Mouse (Mus musculus) kidney, embryonic 16.5 days (tissue): ENCODE measurements around the gene Zbtb17. TPM values are rescaled to one million over a fixed set of nuclear protein-coding genes. Genes with fewer than 3 reads are reported as not detected.

ENCODE experiments used
- ATAC-seq: fragments of 200-750 bp; cut with Nextera tagmentation; 2 replicates; pipeline ENCODE4 v1.8.0; 2017; ENCODE audit warnings: moderate TSS enrichment; ENCODE audit not compliant: low FRiP score, low TSS enrichment
- H3K27ac ChIP-seq: fragments of 300-500 bp; sonication (generic); 2 replicates; pipeline ENCODE4 v1.5.1; 2014; ENCODE audit warnings: low read length
- H3K27me3 ChIP-seq: fragments of 300-500 bp; sonication (generic); 2 replicates; pipeline ENCODE4 v1.6.1; 2014; ENCODE audit warnings: low read length, control low read depth, mixed read lengths; ENCODE audit not compliant: insufficient read depth
- H3K36me3 ChIP-seq: fragments of 300-500 bp; sonication (generic); 2 replicates; pipeline ENCODE4 v1.6.1; 2014; ENCODE audit warnings: low read length, control low read depth, mixed read lengths; ENCODE audit not compliant: insufficient read depth
- H3K4me1 ChIP-seq: fragments of 300-500 bp; sonication (generic); 2 replicates; pipeline ENCODE4 v1.6.1; 2014; ENCODE audit warnings: low read length, control low read depth, mixed read lengths; ENCODE audit not compliant: insufficient read depth
- H3K4me2 ChIP-seq: fragments of 300-500 bp; sonication (generic); replicated peaks from 2 replicates; pipeline ENCODE4 v1.6.1; 2014; ENCODE audit warnings: low read depth, low read length
- H3K4me3 ChIP-seq: fragments of 300-500 bp; sonication (generic); 2 replicates; pipeline ENCODE4 v1.5.1; 2014; ENCODE audit warnings: mild to moderate bottlenecking, low read length
- H3K9ac ChIP-seq: fragments of 300-500 bp; sonication (generic); replicated peaks from 2 replicates; pipeline ENCODE4 v1.6.1; 2014; ENCODE audit warnings: low read length
- H3K9me3 ChIP-seq: fragments of 300-500 bp; sonication (generic); 2 replicates; pipeline ENCODE4 v1.6.1; 2016; ENCODE audit warnings: low read length, control low read depth
- WGBS: fragments of 180-500 bp; shearing (Covaris S2); extraction: QIAGEN DNeasy Blood & Tissue Kit; methylation state at CpG from one replicate; pipeline ENCODE4 v1.1.7; 2014; 5-methylcytosine and 5-hydroxymethylcytosine counted together
- polyA plus RNA-seq: library from polyadenylated mRNA; unstranded; fragments of >200 nt; fragmentation: Nextera tagmentation; extraction: Ambion mirVana; gene quantifications from 2 replicates; pipeline ENCODE4 v1.2.1, GENCODE M21; 2015

The Zbtb17 gene
- polyA plus RNA-seq, 1 experiment from 2014 or later: 43.1 TPM

- Histone ChIP-seq H3K9me3 (no peaks in the 10 kb centered on the region), H3K36me3 (peaks cover 11% of the 10 kb centered on the region; the same call in 1 of the 2 replicates), H3K9ac (no peak overlapping the region), H3K4me2 (no peak overlapping the region), H3K4me1 (peaks cover 25% of the 10 kb centered on the region), H3K4me3 (no peak overlapping the region), H3K27me3 (no peaks in the 10 kb centered on the region), H3K27ac (no peak overlapping the region)
- 89% methylated on average over 14 of the region's 14 CpGs for WGBS
- no peak for ATAC-seq
Observed at GRCm38 (mm10) chr4:141456193-141456938, 11.9 kb downstream of the Zbtb17 start.

DNA sequence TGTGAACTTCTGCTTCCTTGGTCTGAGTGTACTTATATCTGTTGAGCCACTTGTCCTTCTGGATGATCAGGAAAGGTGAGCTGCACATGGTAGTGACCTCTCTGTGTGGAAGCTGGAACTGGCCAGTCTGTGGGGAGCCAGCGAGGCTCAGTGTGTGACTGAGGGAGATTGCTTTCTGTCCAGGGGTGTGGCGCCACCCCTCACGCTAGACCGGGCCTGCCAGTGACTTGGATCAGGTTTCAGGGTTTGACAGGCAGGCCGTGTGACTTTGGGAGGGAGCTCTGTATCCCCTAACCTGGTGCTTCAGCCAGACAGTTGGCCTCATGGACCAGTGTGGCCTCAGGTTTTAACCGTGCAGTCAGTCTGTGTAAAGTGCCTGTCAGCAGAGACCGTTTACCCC lies 13.8 kb downstream of the Zbtb17 start:
- peak; percentile 88 for ATAC-seq
- peaks cover 7% of the 10 kb centered on the region for H3K36me3 ChIP-seq
- H3K4me1 ChIP-seq: peaks cover 21% of the 10 kb centered on the region
- H3K9me3 ChIP-seq: no peaks in the 10 kb centered on the region
- peak overlapping the region; percentile 22 for H3K27ac ChIP-seq
- no peak overlapping the region for H3K9ac ChIP-seq
- H3K4me2 ChIP-seq: 0 out of 2 replicates have a peak overlapping the region, but pooled peaks have one; percentile 0
- H3K4me3 ChIP-seq: no peak overlapping the region
- no peaks in the 10 kb centered on the region for H3K27me3 ChIP-seq
- 13% methylated on average over 7 of the region's 7 CpGs for WGBS

DNA sequence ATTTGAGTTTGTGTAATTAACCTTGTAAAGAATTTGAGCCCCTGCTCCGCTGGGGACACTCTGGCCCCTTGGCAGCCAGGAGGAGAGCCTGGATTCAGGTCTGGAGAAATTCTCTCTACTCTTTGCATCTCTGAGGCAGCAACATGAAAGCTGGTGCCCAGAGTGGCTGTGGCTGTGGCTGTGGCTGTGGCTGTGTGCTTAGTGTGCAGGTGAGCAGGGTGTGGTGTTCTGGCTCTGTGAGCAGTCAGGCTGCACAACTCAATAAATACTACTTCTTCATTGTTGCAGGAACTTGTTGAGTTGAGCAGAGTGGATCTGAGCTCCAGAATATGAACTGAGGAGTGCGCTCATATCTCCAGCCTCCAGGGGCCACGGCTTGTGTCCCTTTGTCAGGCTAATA lies 14.4 kb downstream of the Zbtb17 start:
- Histone ChIP-seq H3K4me2 (no peak overlapping the region), H3K4me1 (peaks cover 21% of the 10 kb centered on the region), H3K27ac (peak overlapping the region; percentile 61), H3K4me3 (no peak overlapping the region), H3K36me3 (peaks cover 12% of the 10 kb centered on the region), H3K27me3 (no peaks in the 10 kb centered on the region), H3K9ac (0 out of 2 replicates have a peak overlapping the region, but pooled peaks have one; percentile 32), H3K9me3 (no peaks in the 10 kb centered on the region)
- 64% methylated on average over 3 of the region's 3 CpGs for WGBS
- ATAC-seq: no peak

DNA sequence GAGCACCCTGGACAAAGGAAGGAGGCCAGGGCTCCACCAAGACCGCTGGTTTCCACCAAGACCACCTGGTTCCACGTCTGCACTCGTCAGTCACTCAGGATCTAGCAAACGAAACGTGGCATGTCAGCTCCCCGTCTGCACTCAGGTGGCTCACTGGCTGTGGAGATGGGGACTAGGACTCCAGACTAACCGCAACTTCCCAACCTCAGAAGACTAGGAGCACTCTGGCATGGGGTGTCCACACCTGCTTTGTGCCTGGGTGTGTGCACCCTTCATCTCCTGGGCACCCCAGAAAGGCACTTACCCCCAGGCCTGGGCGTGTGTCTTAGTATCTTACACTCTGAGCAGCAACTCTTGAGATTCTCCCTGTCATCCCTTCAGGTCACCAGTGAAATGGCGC lies 15.3 kb downstream of the Zbtb17 start:
- no peak for ATAC-seq
- 95% methylated on average over 9 of the region's 9 CpGs for WGBS
- Histone ChIP-seq H3K4me1 (peaks cover 21% of the 10 kb centered on the region), H3K9ac (no peak overlapping the region), H3K4me3 (no peak overlapping the region), H3K36me3 (peaks cover 20% of the 10 kb centered on the region), H3K27me3 (no peaks in the 10 kb centered on the region), H3K27ac (no peak overlapping the region), H3K4me2 (no peak overlapping the region), H3K9me3 (no peaks in the 10 kb centered on the region)

- ATAC-seq: no peak
- no peaks in the 10 kb centered on the region for H3K27me3 ChIP-seq
- H3K4me2 ChIP-seq: no peak overlapping the region
- H3K4me1 ChIP-seq: peaks cover 19% of the 10 kb centered on the region
- H3K9ac ChIP-seq: no peak overlapping the region
- H3K4me3 ChIP-seq: no peak overlapping the region
- no peak overlapping the region for H3K27ac ChIP-seq
- peaks cover 28% of the 10 kb centered on the region for H3K36me3 ChIP-seq
- WGBS: 88% methylated on average over 4 of the region's 4 CpGs
- no peaks in the 10 kb centered on the region for H3K9me3 ChIP-seq
Observed at GRCm38 (mm10) chr4:141460481-141460880, 16.0 kb downstream of the Zbtb17 start.

DNA sequence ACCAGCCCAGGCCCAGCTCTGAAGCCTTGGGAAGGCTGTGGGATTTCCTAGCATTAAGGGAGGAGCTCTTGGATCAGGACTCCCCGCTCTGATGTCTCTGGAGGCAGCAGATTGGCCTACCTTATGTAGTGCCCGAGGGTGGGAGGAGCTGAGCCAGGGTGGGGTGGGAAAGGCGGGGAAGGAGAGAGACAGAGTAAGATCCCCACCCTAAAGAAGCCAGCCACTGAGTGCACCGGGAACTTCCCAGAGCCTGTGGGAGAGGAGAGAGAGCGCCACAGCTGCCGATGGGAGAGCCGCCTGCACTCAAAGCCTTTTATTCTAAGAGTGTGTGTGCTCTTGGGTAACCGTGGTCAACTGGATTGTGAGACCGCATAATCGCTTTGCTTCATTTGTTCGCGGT lies 16.6 kb downstream of the Zbtb17 start:
- no peak overlapping the region for H3K4me2 ChIP-seq
- peaks cover 13% of the 10 kb centered on the region for H3K4me1 ChIP-seq
- ATAC-seq: no peak
- no peaks in the 10 kb centered on the region for H3K27me3 ChIP-seq
- peaks cover 34% of the 10 kb centered on the region for H3K36me3 ChIP-seq
- H3K27ac ChIP-seq: no peak overlapping the region
- H3K4me3 ChIP-seq: no peak overlapping the region
- H3K9ac ChIP-seq: no peak overlapping the region
- no peaks in the 10 kb centered on the region for H3K9me3 ChIP-seq
- 66% methylated on average over 12 of the region's 12 CpGs for WGBS

GRCm38 (mm10) chr4:141461576-141461975 lies 17.1 kb downstream of the Zbtb17 start:
- no peak overlapping the region for H3K9ac ChIP-seq
- no peaks in the 10 kb centered on the region for H3K27me3 ChIP-seq
- peaks cover 13% of the 10 kb centered on the region for H3K4me1 ChIP-seq
- H3K27ac ChIP-seq: no peak overlapping the region
- no peaks in the 10 kb centered on the region for H3K9me3 ChIP-seq
- 88% methylated on average over 12 of the region's 12 CpGs for WGBS
- no peak for ATAC-seq
- H3K36me3 ChIP-seq: peaks cover 39% of the 10 kb centered on the region
- no peak overlapping the region for H3K4me3 ChIP-seq
- H3K4me2 ChIP-seq: no peak overlapping the region

GRCm38 (mm10) chr4:141463472-141463871 lies 19.0 kb downstream of the Zbtb17 start:
- peaks cover 54% of the 10 kb centered on the region for H3K36me3 ChIP-seq
- WGBS: 79% methylated on average over 14 of the region's 14 CpGs
- ATAC-seq: no peak
- no peak overlapping the region for H3K4me2 ChIP-seq
- peaks cover 5% of the 10 kb centered on the region for H3K4me1 ChIP-seq
- no peaks in the 10 kb centered on the region for H3K9me3 ChIP-seq
- H3K27me3 ChIP-seq: no peaks in the 10 kb centered on the region
- H3K27ac ChIP-seq: no peak overlapping the region
- no peak overlapping the region for H3K4me3 ChIP-seq
- H3K9ac ChIP-seq: no peak overlapping the region

- Histone ChIP-seq H3K9ac (no peak overlapping the region), H3K36me3 (peaks cover 66% of the 10 kb centered on the region), H3K4me3 (no peak overlapping the region), H3K4me1 (no peaks in the 10 kb centered on the region), H3K4me2 (no peak overlapping the region), H3K9me3 (no peaks in the 10 kb centered on the region), H3K27me3 (no peaks in the 10 kb centered on the region), H3K27ac (no peak overlapping the region)
- 77% methylated on average over 16 of the region's 16 CpGs for WGBS
- no peak for ATAC-seq
Observed at GRCm38 (mm10) chr4:141464722-141465121, 20.3 kb downstream of the Zbtb17 start.

GRCm38 (mm10) chr4:141465512-141466288 lies 21.2 kb downstream of the Zbtb17 start:
- Histone ChIP-seq H3K4me1 (no peaks in the 10 kb centered on the region), H3K36me3 (peaks cover 73% of the 10 kb centered on the region), H3K27ac (no peak overlapping the region), H3K27me3 (no peaks in the 10 kb centered on the region), H3K4me2 (no peak overlapping the region), H3K9ac (no peak overlapping the region), H3K4me3 (no peak overlapping the region), H3K9me3 (no peaks in the 10 kb centered on the region)
- ATAC-seq: no peak
- 85% methylated on average over 29 of the region's 34 CpGs for WGBS
